Mouse (Mus musculus) ES-E14 (cell line): ENCODE data around the gene Arl15.

Source experiments
- CHD2 ChIP-seq: IDR thresholded peaks from 2 replicates; pipeline ENCODE4 v1.6.1; 2014; ENCODE audit warnings: mild to moderate bottlenecking, low read depth, low read length, inconsistent platforms
- HCFC1 ChIP-seq: IDR thresholded peaks from 2 replicates; pipeline ENCODE4 v1.6.1; 2012; ENCODE audit warnings: low read length, inconsistent platforms, borderline replicate concordance; ENCODE audit not compliant: insufficient read depth
- MAFK ChIP-seq: IDR thresholded peaks from 2 replicates; pipeline ENCODE4 v1.6.1; 2014; ENCODE audit warnings: mild to moderate bottlenecking, low read depth, low read length, inconsistent platforms; ENCODE audit not compliant: insufficient read depth

DNA sequence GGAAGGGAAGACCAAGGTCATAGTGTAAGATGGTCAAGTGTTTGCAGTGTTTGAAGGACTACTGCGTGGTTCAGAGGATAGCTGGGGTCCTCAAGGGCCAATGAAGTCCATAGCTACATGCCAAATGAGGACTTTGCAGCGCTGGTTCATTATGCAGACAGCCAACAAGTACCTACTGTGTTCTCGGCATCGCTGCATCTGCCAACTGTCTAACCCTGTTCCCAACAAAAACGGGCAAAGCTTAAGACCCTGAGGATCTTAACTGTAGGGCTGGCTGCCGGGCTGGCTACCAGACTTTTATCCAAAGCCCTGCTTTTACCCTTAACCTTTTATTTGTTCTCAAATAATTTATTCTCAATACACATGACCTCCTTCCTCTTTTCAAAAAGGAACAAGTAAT lies 123.1 kb downstream of the Arl15 start:
- TF ChIP-seq CHD2 = no peak
- TF ChIP-seq MAFK = no peak
- no peak for TF ChIP-seq HCFC1
